ENCODE assay signal across 12 mouse cellular contexts in the genomic region with DNA sequence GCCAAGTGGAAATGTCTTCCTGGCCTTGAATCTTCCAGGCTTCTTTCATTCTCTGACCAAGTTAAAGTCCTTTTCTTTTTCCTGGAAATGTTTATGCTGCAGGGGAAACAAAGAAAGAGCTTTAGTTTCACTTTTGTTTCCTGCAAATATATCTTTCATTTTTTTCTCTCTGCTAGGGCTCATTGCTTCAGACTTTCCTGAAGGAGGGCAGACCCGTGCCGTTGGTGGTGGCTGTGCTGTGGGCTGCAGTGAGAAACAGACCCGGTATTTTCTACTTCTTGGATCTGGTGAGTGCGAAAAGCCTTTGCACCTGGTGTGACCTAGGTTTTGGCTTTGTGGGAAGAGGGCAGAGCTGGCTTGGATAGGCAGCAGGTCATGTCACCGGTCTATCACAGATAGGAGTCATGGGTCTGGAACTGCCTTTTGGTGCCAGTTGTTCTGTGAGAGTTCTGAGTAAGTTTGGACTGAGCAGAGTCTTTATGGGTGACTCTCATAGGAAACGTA. TPM values are rescaled to one million over a fixed set of nuclear protein-coding genes. Genes with fewer than 3 reads are reported as not detected.
A peak's percentile ranks its signal among the peaks of the same experiment; 100 is the strongest.
DNase-seq lines count a peak whose midpoint lies in the region; ATAC-seq and TF ChIP-seq lines count a peak whose summit lies in the region.
"Had no signal": no experiment of that assay in that cellular context is flagged by ENCODE, and none has a peak within 500 bp of the region (broad histone marks: within the 10 kb centered on the region; RNA-seq: fewer than 3 reads in every experiment).

No protein-coding gene starts in this region.

- peaks cover 2% of the 10 kb centered on the region; the same call in 1 of the 2 replicates for H3K4me1 ChIP-seq in bone marrow, adult 2 months (ENCODE audit: control insufficient read depth, insufficient read depth, low read length)
- peaks cover 68% of the 10 kb centered on the region for H3K4me1 ChIP-seq in liver, embryonic 11.5 days (replicated peaks; ENCODE audit: control insufficient read depth, insufficient read depth, low read length)
- H3K4me1 ChIP-seq in stomach, postnatal 0 days (replicated peaks; ENCODE audit: control insufficient read depth, insufficient read depth), result peaks cover 4% of the 10 kb centered on the region; the same call in 1 of the 2 replicates

- ATAC-seq in liver, embryonic 11.5 days (replicated peaks; ENCODE audit: low FRiP score), result no peak
- ATAC-seq in stomach, postnatal 0 days (ENCODE audit: low FRiP score, low TSS enrichment), result no peak
- ATAC-seq: forebrain, postnatal 0 days; hindbrain, embryonic 16.5 days had no signal

- peak; percentile 37 for DNase-seq in lung, postnatal 36 days
- DNase-seq in lung, postnatal 14 days, result no peak
- DNase-seq in liver, embryonic 11.5 days (ENCODE audit: low spot score), result no peak
- DNase-seq in stomach, postnatal 0 days (ENCODE audit: low spot score), result no peak
- no peak for DNase-seq in MN1 (ENCODE audit: low spot score)
- no peak for DNase-seq in left cerebral cortex, adult 18-20 months (ENCODE audit: low spot score in 2 of 2)
- DNase-seq in cerebellum, adult 8-10 months, result no peak
- DNase-seq: cerebellum, adult 9-11 months; forebrain, postnatal 0 days had no signal

- TF ChIP-seq EP300 in stomach, postnatal 0 days (optimal IDR thresholded peaks at IDR 0.05), result no peak

- no peak for TF ChIP-seq CTCF in bone marrow, adult 2 months (IDR thresholded peaks at IDR 0.05; ENCODE audit: control insufficient read depth, insufficient read depth, low read length)
- no peak for TF ChIP-seq CTCF in stomach, postnatal 0 days (IDR thresholded peaks at IDR 0.05; ENCODE audit: low read depth)

- H3K36me3 ChIP-seq in liver, embryonic 11.5 days (ENCODE audit: control insufficient read depth, insufficient read depth, low read length), result no peaks in the 10 kb centered on the region
- no peaks in the 10 kb centered on the region for H3K36me3 ChIP-seq in stomach, postnatal 0 days (ENCODE audit: control insufficient read depth, insufficient read depth, low read length)

- H3K4me2 ChIP-seq in liver, embryonic 11.5 days, result peak overlapping the region; percentile 35
- peak overlapping the region; percentile 17; the same call in 1 of the 2 replicates for H3K4me2 ChIP-seq in stomach, postnatal 0 days (replicated peaks; ENCODE audit: low read depth)

- H3K9ac ChIP-seq in liver, embryonic 11.5 days (ENCODE audit: low read depth, low read length), result peak overlapping the region; percentile 34
- no peak overlapping the region for H3K9ac ChIP-seq in stomach, postnatal 0 days (ENCODE audit: low read length)
- H3K9ac ChIP-seq: forebrain, postnatal 0 days had no signal

- TF ChIP-seq POLR2A in bone marrow, adult 2 months (IDR thresholded peaks at IDR 0.05; ENCODE audit: borderline replicate concordance, control insufficient read depth, low read depth, low read length), result 0 out of 2 replicates have a peak, but pooled peaks have one; percentile 35

- no peaks in the 10 kb centered on the region for H3K9me3 ChIP-seq in liver, embryonic 11.5 days (ENCODE audit: control insufficient read depth, low read length)
- no peaks in the 10 kb centered on the region for H3K9me3 ChIP-seq in stomach, postnatal 0 days (ENCODE audit: control insufficient read depth, low read length)

- H3K4me3 ChIP-seq in bone marrow, adult 2 months (replicated peaks; ENCODE audit: control insufficient read depth, low read depth, low read length), result peak overlapping the region; percentile 67
- H3K4me3 ChIP-seq in liver, embryonic 11.5 days (ENCODE audit: low read depth, low read length), result no peak overlapping the region
- H3K4me3 ChIP-seq in stomach, postnatal 0 days (ENCODE audit: low read depth, low read length), result no peak overlapping the region

- H3K27me3 ChIP-seq in liver, embryonic 11.5 days (replicated peaks; ENCODE audit: control insufficient read depth, insufficient read depth, low read length), result no peaks in the 10 kb centered on the region
- H3K27me3 ChIP-seq in stomach, postnatal 0 days (ENCODE audit: control insufficient read depth, insufficient read depth, low read length), result no peaks in the 10 kb centered on the region

- 1% methylated on average over 6 of the region's 6 CpGs for WGBS in bone marrow, adult 2 months
- WGBS in liver, embryonic 11.5 days, result 73% methylated on average over 6 of the region's 6 CpGs
- WGBS in stomach, postnatal 0 days, result 70% methylated on average over 6 of the region's 6 CpGs

- H3K27ac ChIP-seq in bone marrow, adult 2 months (ENCODE audit: control insufficient read depth, insufficient read depth, low read depth, low read length, poor library complexity), result peak overlapping the region; percentile 65
- H3K27ac ChIP-seq in liver, embryonic 11.5 days (ENCODE audit: low read depth, low read length), result peak overlapping the region; percentile 64
- peak overlapping the region; percentile 75 for H3K27ac ChIP-seq in stomach, postnatal 0 days (replicated peaks)

RNA-seq across cellular contexts. Expression of a gene that starts 10.5 kb away (rescaled TPM):
- 18.2 and 26.2 TPM in 2 replicates for polyA plus RNA-seq in bone marrow, adult 2 months (2011; ENCODE audit: insufficient read depth, insufficient read length, low replicate concordance, missing spikeins)
- 6.0 and 8.2 TPM in 2 replicates for polyA plus RNA-seq in liver, embryonic 11.5 days (2014; fragmentation: Nextera tagmentation; extraction: Ambion mirVana)
- 10.1 and 12.7 TPM in 2 replicates for polyA plus RNA-seq in stomach, postnatal 0 days (2015; fragmentation: Nextera tagmentation; extraction: Ambion mirVana)
- total RNA-seq in left cerebral cortex, adult 18-20 months (2021), result 1 to 10 TPM; 1.0 to 1.4 TPM

RNA-seq across cellular contexts. Expression of a gene that starts 22.9 kb away (rescaled TPM):
- 7.7 TPM in 1 of 2 replicates, not detected in the other for polyA plus RNA-seq in bone marrow, adult 2 months (2011; ENCODE audit: insufficient read depth, insufficient read length, low replicate concordance, missing spikeins)
- 0.23 and 0.58 TPM in 2 replicates for polyA plus RNA-seq in liver, embryonic 11.5 days (2014; fragmentation: Nextera tagmentation; extraction: Ambion mirVana)
- polyA plus RNA-seq in stomach, postnatal 0 days (2015; fragmentation: Nextera tagmentation; extraction: Ambion mirVana), result 0.69 and 1.2 TPM in 2 replicates
- total RNA-seq in left cerebral cortex, adult 18-20 months (2021), result under 1 TPM; 0.47 to 0.65 TPM
- total RNA-seq: forebrain, postnatal 0 days had no signal
- polyA plus RNA-seq: forebrain, postnatal 0 days had no signal

RNA-seq across cellular contexts. Expression of a gene that starts 27.8 kb away (rescaled TPM):
- not detected in 2 replicates for polyA plus RNA-seq in bone marrow, adult 2 months (2011; ENCODE audit: insufficient read depth, insufficient read length, low replicate concordance, missing spikeins)
- polyA plus RNA-seq in liver, embryonic 11.5 days (2014; fragmentation: Nextera tagmentation; extraction: Ambion mirVana), result not detected in 2 replicates
- polyA plus RNA-seq in stomach, postnatal 0 days (2015; fragmentation: Nextera tagmentation; extraction: Ambion mirVana), result 0.11 TPM in 1 of 2 replicates, not detected in the other
- not detected for total RNA-seq in left cerebral cortex, adult 18-20 months (2021)
- total RNA-seq: left cerebral cortex, postnatal 14 days had no signal
- polyA plus RNA-seq: hindbrain, embryonic 16.5 days had no signal

RNA-seq across cellular contexts. Expression of a gene that starts 35.9 kb away (rescaled TPM):
- polyA plus RNA-seq in bone marrow, adult 2 months (2011; ENCODE audit: insufficient read depth, insufficient read length, low replicate concordance, missing spikeins), result 9.1 and 13.8 TPM in 2 replicates
- polyA plus RNA-seq in liver, embryonic 11.5 days (2014; fragmentation: Nextera tagmentation; extraction: Ambion mirVana), result 0.30 and 0.31 TPM in 2 replicates
- polyA plus RNA-seq in stomach, postnatal 0 days (2015; fragmentation: Nextera tagmentation; extraction: Ambion mirVana), result 0.40 and 0.46 TPM in 2 replicates
- 1 to 10 TPM in 1 of 2 experiments, under 1 TPM in 1; 0.94 to 1.6 TPM for total RNA-seq in left cerebral cortex, adult 18-20 months (2021)

RNA-seq across cellular contexts. Expression of a gene that starts 55.2 kb away (rescaled TPM):
- polyA plus RNA-seq in bone marrow, adult 2 months (2011; ENCODE audit: insufficient read depth, insufficient read length, low replicate concordance, missing spikeins), result not detected in 2 replicates
- polyA plus RNA-seq in liver, embryonic 11.5 days (2014; fragmentation: Nextera tagmentation; extraction: Ambion mirVana), result not detected in 2 replicates
- polyA plus RNA-seq in stomach, postnatal 0 days (2015; fragmentation: Nextera tagmentation; extraction: Ambion mirVana), result not detected in 2 replicates
- total RNA-seq in left cerebral cortex, adult 18-20 months (2021), result not detected
- total RNA-seq: forebrain, postnatal 0 days; left cerebral cortex, postnatal 14 days had no signal
- polyA plus RNA-seq: forebrain, postnatal 0 days; hindbrain, embryonic 16.5 days had no signal
